Mouse (Mus musculus) regulatory T cell (primary cell): ENCODE data around the gene Krt2.

ENCODE experiments used
- in situ Hi-C: fragments of 300-600 bp; cut with MboI, MseI; formaldehyde crosslinking; loops from one replicate; pipeline ENCODE4 v1.15.1; 2025; ENCODE audit warnings: high pct_unique_total_duplicates

The Krt2 gene

GRCm38 (mm10) chr15:101817875-101818274 is at the start of gene Krt2:
Gene Krt2 (minus strand): TSS chr15:101818169.
- in situ Hi-C loops: no loop called here

- in situ Hi-C loops: no loop called here
Measured at GRCm38 (mm10) chr15:101866754-101867153, 48.8 kb upstream of the Krt2 start.

GRCm38 (mm10) chr15:101860421-101861130 is 42.6 kb upstream of the Krt2 start:
- in situ Hi-C loops: no loop called here

- in situ Hi-C loops: no loop called here
Measured at GRCm38 (mm10) chr15:101859735-101860170, 41.8 kb upstream of the Krt2 start.

GRCm38 (mm10) chr15:101858673-101859425 is 40.9 kb upstream of the Krt2 start:
- in situ Hi-C loops: no loop called here

GRCm38 (mm10) chr15:101856696-101857095 is 38.7 kb upstream of the Krt2 start:
- in situ Hi-C loops: no loop called here

GRCm38 (mm10) chr15:101855732-101856131 is 37.8 kb upstream of the Krt2 start:
- in situ Hi-C loops: no loop called here

GRCm38 (mm10) chr15:101854294-101854693 is 36.3 kb upstream of the Krt2 start:
- in situ Hi-C loops: no loop called here

GRCm38 (mm10) chr15:101852571-101852970 is 34.6 kb upstream of the Krt2 start:
- in situ Hi-C loops: no loop called here

GRCm38 (mm10) chr15:101850694-101851093 is 32.7 kb upstream of the Krt2 start, which contains the start of gene Krt1:
Gene Krt1 (minus strand): TSS chr15:101850794.
- in situ Hi-C loops: no loop called here

GRCm38 (mm10) chr15:101845971-101846403 is 28.0 kb upstream of the Krt2 start:
- in situ Hi-C loops: no loop called here

- in situ Hi-C loops: no loop called here
Measured at GRCm38 (mm10) chr15:101843192-101843591, 25.2 kb upstream of the Krt2 start.

GRCm38 (mm10) chr15:101834784-101835328 is 16.9 kb upstream of the Krt2 start:
- in situ Hi-C loops: no loop called here

GRCm38 (mm10) chr15:101833131-101833530 is 15.2 kb upstream of the Krt2 start:
- in situ Hi-C loops: no loop called here

GRCm38 (mm10) chr15:101829441-101829840 is 11.5 kb upstream of the Krt2 start:
- in situ Hi-C loops: no loop called here

GRCm38 (mm10) chr15:101821786-101822185 is 3.8 kb upstream of the Krt2 start:
- in situ Hi-C loops: no loop called here

GRCm38 (mm10) chr15:101803052-101803822 is 14.7 kb downstream of the Krt2 start:
- in situ Hi-C loops: no loop called here

- in situ Hi-C loops: no loop called here
Measured at GRCm38 (mm10) chr15:101802296-101802835, 15.6 kb downstream of the Krt2 start, which contains the start of gene Krt73. Gene Krt73 (minus strand): TSS chr15:101802346.

GRCm38 (mm10) chr15:101790867-101791266 is 27.1 kb downstream of the Krt2 start:
- in situ Hi-C loops: no loop called here

- in situ Hi-C loops: no loop called here
Measured at GRCm38 (mm10) chr15:101786360-101786759, 31.6 kb downstream of the Krt2 start, which contains the start of gene Krt72. Gene Krt72 (minus strand): TSS chr15:101786460.

GRCm38 (mm10) chr15:101773420-101773819 is 44.5 kb downstream of the Krt2 start:
- in situ Hi-C loops: loop anchor here (5.0 kb wide), 1 partner anchor 431 kb away; no protein-coding TSS in a partner anchor
